Mouse (Mus musculus) intestine, postnatal 0 days (tissue): ENCODE measurements around the gene Olfr571. TPM values are rescaled to one million over a fixed set of nuclear protein-coding genes. Genes with fewer than 3 reads are reported as not detected.

Experiments used
- ATAC-seq: fragments of 200-750 bp; cut with Nextera tagmentation; 2 replicates; pipeline ENCODE4 v1.8.0; 2017; ENCODE audit warnings: mild to moderate bottlenecking, moderate TSS enrichment, moderate library complexity
- H3K27ac ChIP-seq: fragments of 300-500 bp; sonication (generic); 2 replicates; pipeline ENCODE4 v1.5.1; 2014; ENCODE audit warnings: mild to moderate bottlenecking, low read depth, low read length, moderate library complexity
- H3K27me3 ChIP-seq: fragments of 300-500 bp; sonication (generic); replicated peaks from 2 replicates; pipeline ENCODE4 v1.6.1; 2014; ENCODE audit warnings: low read length, mixed read lengths; ENCODE audit not compliant: control insufficient read depth, insufficient read depth
- H3K36me3 ChIP-seq: fragments of 300-500 bp; sonication (generic); 2 replicates; pipeline ENCODE4 v1.6.1; 2014; ENCODE audit warnings: mild to moderate bottlenecking, moderate library complexity; ENCODE audit not compliant: control insufficient read depth, insufficient read depth
- H3K4me1 ChIP-seq: fragments of 300-500 bp; sonication (generic); replicated peaks from 2 replicates; pipeline ENCODE4 v1.6.1; 2014; ENCODE audit warnings: antibody characterized with exemption, low read length, mixed read lengths; ENCODE audit not compliant: control insufficient read depth, insufficient read depth
- H3K4me2 ChIP-seq: fragments of 300-500 bp; sonication (generic); replicated peaks from 2 replicates; pipeline ENCODE4 v1.6.1; 2014; ENCODE audit warnings: low read depth, mild to moderate bottlenecking, moderate library complexity
- H3K4me3 ChIP-seq: fragments of 300-500 bp; sonication (generic); 2 replicates; pipeline ENCODE4 v1.5.1; 2014; ENCODE audit warnings: low read depth, low read length
- H3K9ac ChIP-seq: fragments of 300-500 bp; sonication (generic); 2 replicates; pipeline ENCODE4 v1.6.1; 2014; ENCODE audit warnings: mild to moderate bottlenecking, low read depth, low read length
- H3K9me3 ChIP-seq: fragments of 300-500 bp; sonication (generic); 2 replicates; pipeline ENCODE4 v1.6.1; 2016; ENCODE audit warnings: mixed run types; ENCODE audit not compliant: control insufficient read depth
- CTCF ChIP-seq: sonication (generic); IDR thresholded peaks from 2 replicates; pipeline ENCODE4 v1.5.1; 2016; ENCODE audit warnings: low read depth, mild to moderate bottlenecking, control low read depth, antibody characterized with exemption, moderate library complexity
- WGBS: fragments of 180-500 bp; shearing (Covaris S2); extraction: QIAGEN DNeasy Blood & Tissue Kit; methylation state at CpG from one replicate; pipeline ENCODE4 v1.1.7; 2014; 5-methylcytosine and 5-hydroxymethylcytosine counted together
- polyA plus RNA-seq: library from polyadenylated mRNA; unstranded; fragments of >200 nt; fragmentation: Nextera tagmentation; extraction: Ambion mirVana; gene quantifications from 2 replicates; pipeline ENCODE4 v1.2.1, GENCODE M21; 2015

Olfr571 gene
- polyA plus RNA-seq, result not detected in 2 replicates

DNA sequence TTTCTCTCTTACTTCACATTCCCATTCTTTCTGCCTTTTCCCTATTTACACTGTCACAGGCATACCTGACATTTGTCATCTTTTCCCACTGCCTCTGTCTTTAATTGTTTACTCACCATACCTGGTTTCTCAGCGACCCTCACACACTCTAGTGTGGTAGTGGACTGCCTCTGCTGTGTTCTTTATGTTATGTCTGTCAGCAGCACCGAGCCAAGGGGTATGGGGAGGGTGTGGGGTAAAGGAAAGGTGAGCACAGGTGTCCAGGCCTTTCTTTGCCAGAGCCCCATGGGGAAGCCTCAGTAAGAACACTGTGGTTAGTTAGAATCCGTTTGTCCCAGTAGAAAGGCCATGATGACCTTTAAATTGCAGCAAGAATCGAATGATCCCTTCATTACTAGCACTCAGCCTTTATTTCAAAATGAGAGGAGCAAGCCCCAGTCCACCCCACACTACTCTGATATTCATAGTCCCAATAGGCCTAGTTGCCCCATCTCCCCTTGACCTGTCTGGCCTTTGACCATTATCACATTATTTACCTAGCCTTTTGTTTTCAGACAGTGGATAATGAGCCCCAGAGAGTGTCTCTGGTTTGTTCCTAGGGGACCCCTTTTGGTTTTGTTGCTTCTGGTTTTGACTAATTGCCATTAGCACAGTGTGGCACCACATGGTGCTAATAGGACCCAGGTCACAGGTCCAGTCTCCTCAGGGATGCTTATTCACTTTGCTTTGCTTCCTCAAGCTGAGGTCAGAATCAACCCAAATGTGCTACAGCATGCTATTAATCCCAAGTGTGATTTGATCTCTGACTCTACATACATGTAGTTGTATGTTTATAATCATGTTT is at the start of gene Olfr571:
Gene Olfr571 (minus strand): TSS at position 505 of the 844 bp plus-strand sequence.
- Histone ChIP-seq H3K4me1 (no peaks in the 10 kb centered on the region), H3K36me3 (no peaks in the 10 kb centered on the region), H3K9ac (no peak within 1 kb of the TSS), H3K27me3 (no peaks in the 10 kb centered on the region), H3K9me3 (no peaks in the 10 kb centered on the region), H3K4me3 (no peak within 1 kb of the TSS), H3K27ac (no peak within 1 kb of the TSS), H3K4me2 (no peak within 1 kb of the TSS)
- TF ChIP-seq CTCF, result no peak
- WGBS, result 46% methylated on average over 4 of the region's 4 CpGs
- ATAC-seq, result no peak

- no peaks in the 10 kb centered on the region for H3K9me3 ChIP-seq
- H3K9ac ChIP-seq, result no peak within 1 kb of the TSS
- no peak within 1 kb of the TSS for H3K27ac ChIP-seq
- no peak within 1 kb of the TSS for H3K4me3 ChIP-seq
- ATAC-seq, result no peak
- WGBS, result 6% methylated on average over 2 of the region's 2 CpGs
- no peaks in the 10 kb centered on the region for H3K27me3 ChIP-seq
- TF ChIP-seq CTCF, result no peak
- H3K4me2 ChIP-seq, result no peak within 1 kb of the TSS
- H3K36me3 ChIP-seq, result no peaks in the 10 kb centered on the region
- no peaks in the 10 kb centered on the region for H3K4me1 ChIP-seq
Measured at GRCm38 (mm10) chr7:102962360-102962759, 45.0 kb upstream of the Olfr571 start, which contains the start of gene Olfr576. Gene Olfr576 (plus strand): TSS chr7:102962660.

- no peak for ATAC-seq
- H3K27ac ChIP-seq, result no peak within 1 kb of the TSS
- no peak within 1 kb of the TSS for H3K9ac ChIP-seq
- TF ChIP-seq CTCF, result no peak
- no peaks in the 10 kb centered on the region for H3K27me3 ChIP-seq
- no peaks in the 10 kb centered on the region for H3K9me3 ChIP-seq
- no peak within 1 kb of the TSS for H3K4me3 ChIP-seq
- H3K4me1 ChIP-seq, result no peaks in the 10 kb centered on the region
- no peaks in the 10 kb centered on the region for H3K36me3 ChIP-seq
- 47% methylated on average over 1 of the region's 1 CpGs for WGBS
- H3K4me2 ChIP-seq, result no peak within 1 kb of the TSS
Measured at GRCm38 (mm10) chr7:102958593-102958992, 41.3 kb upstream of the Olfr571 start, which contains the start of gene Olfr575. Gene Olfr575 (minus strand): TSS chr7:102958775.

DNA sequence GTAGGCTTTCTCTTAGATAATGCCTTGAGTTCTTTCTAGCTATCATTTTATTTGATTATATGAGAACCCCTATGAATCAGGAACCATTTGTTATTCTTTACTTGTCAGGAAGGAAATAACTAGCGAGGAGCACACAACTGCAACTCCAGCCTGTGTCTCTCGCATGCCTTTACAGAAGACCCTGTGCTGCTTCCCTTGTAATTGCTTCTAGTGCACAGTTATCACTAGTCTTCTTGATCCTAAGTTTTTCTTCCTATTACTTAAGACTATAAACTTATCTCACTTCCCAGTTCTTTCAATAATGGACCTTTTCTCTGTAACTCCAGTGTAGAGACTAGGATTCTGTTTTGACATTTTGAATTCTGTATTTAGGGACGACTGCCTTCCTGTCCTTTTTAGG is 40.8 kb upstream of the Olfr571 start:
- H3K9ac ChIP-seq, result no peak overlapping the region
- H3K9me3 ChIP-seq, result no peaks in the 10 kb centered on the region
- no peak for ATAC-seq
- no peak overlapping the region for H3K4me2 ChIP-seq
- 69% methylated on average over 3 of the region's 3 CpGs for WGBS
- no peak overlapping the region for H3K4me3 ChIP-seq
- H3K27me3 ChIP-seq, result no peaks in the 10 kb centered on the region
- H3K4me1 ChIP-seq, result no peaks in the 10 kb centered on the region
- no peak for TF ChIP-seq CTCF
- no peak overlapping the region for H3K27ac ChIP-seq
- H3K36me3 ChIP-seq, result no peaks in the 10 kb centered on the region

DNA sequence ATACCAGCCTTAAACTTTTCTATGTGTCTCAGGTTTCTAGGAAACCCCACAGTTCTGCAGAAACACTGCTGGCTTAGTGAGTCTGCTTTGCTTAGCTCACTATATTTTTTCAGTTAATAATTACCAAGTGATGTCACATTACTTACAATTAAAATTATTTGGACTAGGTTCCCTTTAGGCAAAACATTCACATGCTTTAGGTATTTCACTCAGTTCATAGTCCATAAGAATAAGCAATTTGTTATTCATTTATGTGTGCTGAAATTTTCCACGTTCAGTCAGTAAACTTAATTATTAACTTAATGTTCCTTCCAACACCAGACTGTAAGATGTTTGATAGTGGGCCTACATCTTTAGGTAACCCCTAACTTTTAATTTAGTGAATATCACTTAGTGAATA is 33.4 kb upstream of the Olfr571 start:
- H3K27me3 ChIP-seq, result no peaks in the 10 kb centered on the region
- no peaks in the 10 kb centered on the region for H3K4me1 ChIP-seq
- TF ChIP-seq CTCF, result no peak
- 32% methylated on average over 1 of the region's 1 CpGs for WGBS
- H3K9ac ChIP-seq, result no peak overlapping the region
- H3K27ac ChIP-seq, result no peak overlapping the region
- no peak overlapping the region for H3K4me2 ChIP-seq
- no peaks in the 10 kb centered on the region for H3K36me3 ChIP-seq
- H3K9me3 ChIP-seq, result no peaks in the 10 kb centered on the region
- no peak for ATAC-seq
- no peak overlapping the region for H3K4me3 ChIP-seq

DNA sequence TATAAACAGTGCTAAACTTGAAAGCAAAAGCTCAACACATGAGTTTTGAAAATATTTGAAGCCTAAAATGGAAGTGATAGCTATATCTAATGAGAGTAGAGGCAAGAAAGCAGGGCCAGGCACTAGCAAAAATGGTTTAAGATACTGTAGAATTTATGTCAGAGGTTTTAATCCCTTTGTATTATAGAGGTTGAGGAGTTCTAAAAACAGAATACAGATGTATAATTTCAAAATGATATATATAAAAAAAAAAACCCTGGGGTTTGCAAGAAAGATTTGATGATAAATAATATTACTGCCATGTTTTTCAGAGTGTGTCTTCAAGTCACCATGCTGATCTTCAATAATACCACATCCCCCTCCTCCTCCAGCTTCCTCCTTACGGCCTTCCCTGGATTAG is 30.8 kb upstream of the Olfr571 start, which contains the start of gene Olfr574:
Gene Olfr574 (plus strand): TSS at position 301 of the 400 bp plus-strand sequence.
- Histone ChIP-seq H3K4me2 (no peak within 1 kb of the TSS), H3K9ac (no peak within 1 kb of the TSS), H3K4me3 (no peak within 1 kb of the TSS), H3K27ac (no peak within 1 kb of the TSS), H3K27me3 (no peaks in the 10 kb centered on the region), H3K9me3 (no peaks in the 10 kb centered on the region), H3K4me1 (no peaks in the 10 kb centered on the region), H3K36me3 (no peaks in the 10 kb centered on the region)
- WGBS, result 87% methylated on average over 1 of the region's 1 CpGs
- no peak for ATAC-seq
- no peak for TF ChIP-seq CTCF
